Mouse (Mus musculus) forelimb bud, embryonic 11.5 days (tissue): ENCODE measurements at regions not wholly inside any gene's neighbourhood (a gene's known extent, or its start where the extent isn't known, plus 50 kb on each side); places are given as distances from the start of the nearest gene placed in this dataset.

Experiments
- DNase-seq: peaks from one replicate; pipeline ENCODE4 v3.0.0-alpha.2; 2012; ENCODE audit warnings: low read depth, low spot score

GRCm38 (mm10) chr5:119348303-119348702 is 322.2 kb upstream of the Tbx3 start:
- DNase-seq = no peak

- DNase-seq = no peak
Observed at GRCm38 (mm10) chr5:119349395-119349794, 321.1 kb upstream of the Tbx3 start.

GRCm38 (mm10) chr5:119350325-119350915 is 320.0 kb upstream of the Tbx3 start:
- DNase-seq = peak; percentile 90

- no peak for DNase-seq
Observed at GRCm38 (mm10) chr5:119355471-119355870, 315.0 kb upstream of the Tbx3 start.

- no peak for DNase-seq
Observed at GRCm38 (mm10) chr5:119356051-119356450, 314.4 kb upstream of the Tbx3 start.

GRCm38 (mm10) chr5:119359709-119360108 is 310.8 kb upstream of the Tbx3 start:
- no peak for DNase-seq

GRCm38 (mm10) chr5:119360351-119360750 is 310.1 kb upstream of the Tbx3 start:
- DNase-seq = no peak

- DNase-seq = no peak
Observed at GRCm38 (mm10) chr5:119361406-119362044, 308.9 kb upstream of the Tbx3 start.

- DNase-seq = no peak
Observed at GRCm38 (mm10) chr5:119362452-119362851, 308.0 kb upstream of the Tbx3 start.

- no peak for DNase-seq
Observed at GRCm38 (mm10) chr5:119364250-119364649, 306.2 kb upstream of the Tbx3 start.

GRCm38 (mm10) chr5:119365157-119365556 is 305.3 kb upstream of the Tbx3 start:
- DNase-seq = no peak

- no peak for DNase-seq
Observed at GRCm38 (mm10) chr5:119366296-119366695, 304.2 kb upstream of the Tbx3 start.

GRCm38 (mm10) chr5:119370481-119370880 is 300.0 kb upstream of the Tbx3 start:
- DNase-seq = no peak

- DNase-seq = no peak
Observed at GRCm38 (mm10) chr5:119370931-119371330, 299.5 kb upstream of the Tbx3 start.

GRCm38 (mm10) chr5:119373774-119374700 is 296.4 kb upstream of the Tbx3 start:
- DNase-seq = no peak

GRCm38 (mm10) chr5:119374861-119375260 is 295.6 kb upstream of the Tbx3 start:
- no peak for DNase-seq

GRCm38 (mm10) chr5:119378261-119378660 is 292.2 kb upstream of the Tbx3 start:
- DNase-seq = no peak

GRCm38 (mm10) chr5:119379915-119380432 is 290.5 kb upstream of the Tbx3 start:
- peak; percentile 65 for DNase-seq

- DNase-seq = no peak
Observed at GRCm38 (mm10) chr5:119381495-119381894, 289.0 kb upstream of the Tbx3 start.

GRCm38 (mm10) chr5:119385506-119385905 is 285.0 kb upstream of the Tbx3 start:
- DNase-seq = no peak

- DNase-seq = no peak
Observed at GRCm38 (mm10) chr5:119386821-119387220, 283.6 kb upstream of the Tbx3 start.

- no peak for DNase-seq
Observed at GRCm38 (mm10) chr5:119387261-119387660, 283.2 kb upstream of the Tbx3 start.
